Mouse (Mus musculus): Measurements from ENCODE around the gene Cyyr1. TPM values are rescaled to one million over a fixed set of nuclear protein-coding genes. Genes with fewer than 3 reads are reported as not detected.

Gene Cyyr1
- polyA plus RNA-seq, 1 experiment from 2014 or later: 4.9 TPM

GRCm38 (mm10) chr16:85527743-85528620, 25.2 kb downstream of the Cyyr1 start:
- no peaks in the 10 kb centered on the region for H3K36me3 ChIP-seq
- peak; percentile 41 for DNase-seq (ENCODE audit: low spot score)
- H3K4me3 ChIP-seq: no peak overlapping the region
- H3K4me1 ChIP-seq: no peaks in the 10 kb centered on the region
- H3K9me3 ChIP-seq (replicated peaks): no peaks in the 10 kb centered on the region
- 57% methylated on average over 12 of the region's 12 CpGs for WGBS
- H3K27me3 ChIP-seq (ENCODE audit: low read depth, poor library complexity, severe bottlenecking): no peaks in the 10 kb centered on the region
- H3K27ac ChIP-seq (replicated peaks): no peak overlapping the region

- 88% methylated on average over 8 of the region's 8 CpGs for WGBS
- H3K27me3 ChIP-seq (ENCODE audit: low read depth, poor library complexity, severe bottlenecking): no peaks in the 10 kb centered on the region
- 0 out of 2 replicates have a peak overlapping the region, but pooled peaks have one; percentile 6 for H3K27ac ChIP-seq (replicated peaks)
- DNase-seq (ENCODE audit: low spot score): no peak
- H3K9me3 ChIP-seq (replicated peaks): no peaks in the 10 kb centered on the region
- no peaks in the 10 kb centered on the region for H3K4me1 ChIP-seq
- no peaks in the 10 kb centered on the region for H3K36me3 ChIP-seq
- no peak overlapping the region for H3K4me3 ChIP-seq
Measured at GRCm38 (mm10) chr16:85524589-85524988, 28.6 kb downstream of the Cyyr1 start.

- Histone ChIP-seq H3K4me1 (peaks cover 5% of the 10 kb centered on the region; the same call in 1 of the 2 replicates), H3K27ac (replicated peaks) (no peak overlapping the region), H3K36me3 (no peaks in the 10 kb centered on the region), H3K9me3 (replicated peaks) (no peaks in the 10 kb centered on the region), H3K4me3 (no peak overlapping the region), H3K27me3 (ENCODE audit: low read depth, poor library complexity, severe bottlenecking) (no peaks in the 10 kb centered on the region)
- 94% methylated on average over 6 of the region's 6 CpGs for WGBS
- DNase-seq (ENCODE audit: low spot score): no peak
Measured at GRCm38 (mm10) chr16:85507264-85507663, 45.9 kb downstream of the Cyyr1 start.

GRCm38 (mm10) chr16:85505108-85505507, 48.1 kb downstream of the Cyyr1 start:
- WGBS: 42% methylated on average over 3 of the region's 3 CpGs
- H3K27me3 ChIP-seq (ENCODE audit: low read depth, poor library complexity, severe bottlenecking): no peaks in the 10 kb centered on the region
- DNase-seq (ENCODE audit: low spot score): no peak
- H3K36me3 ChIP-seq: no peaks in the 10 kb centered on the region
- H3K27ac ChIP-seq (replicated peaks): no peak overlapping the region
- H3K4me1 ChIP-seq: peaks cover 5% of the 10 kb centered on the region; the same call in 1 of the 2 replicates
- H3K4me3 ChIP-seq: no peak overlapping the region
- no peaks in the 10 kb centered on the region for H3K9me3 ChIP-seq (replicated peaks)

- H3K4me1 ChIP-seq: peaks cover 5% of the 10 kb centered on the region; the same call in 1 of the 2 replicates
- no peak for DNase-seq (ENCODE audit: low spot score)
- WGBS: 81% methylated on average over 5 of the region's 5 CpGs
- H3K27ac ChIP-seq (replicated peaks): no peak overlapping the region
- H3K9me3 ChIP-seq (replicated peaks): no peaks in the 10 kb centered on the region
- no peak overlapping the region for H3K4me3 ChIP-seq
- no peaks in the 10 kb centered on the region for H3K27me3 ChIP-seq (ENCODE audit: low read depth, poor library complexity, severe bottlenecking)
- H3K36me3 ChIP-seq: no peaks in the 10 kb centered on the region
Measured at GRCm38 (mm10) chr16:85503416-85503815, 49.8 kb downstream of the Cyyr1 start.

GRCm38 (mm10) chr16:85495837-85496236, 57.4 kb downstream of the Cyyr1 start:
- Histone ChIP-seq H3K27ac (replicated peaks) (no peak overlapping the region), H3K9me3 (replicated peaks) (no peaks in the 10 kb centered on the region), H3K27me3 (ENCODE audit: low read depth, poor library complexity, severe bottlenecking) (no peaks in the 10 kb centered on the region), H3K4me3 (no peak overlapping the region), H3K4me1 (no peaks in the 10 kb centered on the region), H3K36me3 (no peaks in the 10 kb centered on the region)
- no peak for DNase-seq (ENCODE audit: low spot score)
- WGBS: 88% methylated on average over 2 of the region's 2 CpGs

- 85% methylated on average over 5 of the region's 5 CpGs for WGBS
- no peaks in the 10 kb centered on the region for H3K36me3 ChIP-seq
- DNase-seq (ENCODE audit: low spot score): no peak
- H3K4me1 ChIP-seq: no peaks in the 10 kb centered on the region
- H3K9me3 ChIP-seq (replicated peaks): no peaks in the 10 kb centered on the region
- H3K27me3 ChIP-seq (ENCODE audit: low read depth, poor library complexity, severe bottlenecking): no peaks in the 10 kb centered on the region
- no peak overlapping the region for H3K4me3 ChIP-seq
- H3K27ac ChIP-seq (replicated peaks): no peak overlapping the region
Measured at GRCm38 (mm10) chr16:85488105-85488607, 65.0 kb downstream of the Cyyr1 start.

GRCm38 (mm10) chr16:85487266-85487665, 65.9 kb downstream of the Cyyr1 start:
- DNase-seq (ENCODE audit: low spot score): no peak
- H3K27ac ChIP-seq (replicated peaks): no peak overlapping the region
- 94% methylated on average over 7 of the region's 7 CpGs for WGBS
- H3K36me3 ChIP-seq: no peaks in the 10 kb centered on the region
- no peaks in the 10 kb centered on the region for H3K4me1 ChIP-seq
- H3K4me3 ChIP-seq: no peak overlapping the region
- H3K9me3 ChIP-seq (replicated peaks): no peaks in the 10 kb centered on the region
- H3K27me3 ChIP-seq (ENCODE audit: low read depth, poor library complexity, severe bottlenecking): no peaks in the 10 kb centered on the region

GRCm38 (mm10) chr16:85484557-85484956, 68.6 kb downstream of the Cyyr1 start:
- DNase-seq (ENCODE audit: low spot score): no peak
- H3K4me3 ChIP-seq: no peak overlapping the region
- H3K27ac ChIP-seq (replicated peaks): no peak overlapping the region
- H3K27me3 ChIP-seq (ENCODE audit: low read depth, poor library complexity, severe bottlenecking): no peaks in the 10 kb centered on the region
- no peaks in the 10 kb centered on the region for H3K36me3 ChIP-seq
- H3K4me1 ChIP-seq: no peaks in the 10 kb centered on the region
- 89% methylated on average over 4 of the region's 4 CpGs for WGBS
- H3K9me3 ChIP-seq (replicated peaks): no peaks in the 10 kb centered on the region

GRCm38 (mm10) chr16:85474552-85475071, 78.6 kb downstream of the Cyyr1 start:
- no peak for DNase-seq (ENCODE audit: low spot score)
- no peaks in the 10 kb centered on the region for H3K4me1 ChIP-seq
- 72% methylated on average over 5 of the region's 5 CpGs for WGBS
- no peaks in the 10 kb centered on the region for H3K9me3 ChIP-seq (replicated peaks)
- no peaks in the 10 kb centered on the region for H3K36me3 ChIP-seq
- H3K4me3 ChIP-seq: no peak overlapping the region
- 0 out of 2 replicates have a peak overlapping the region, but pooled peaks have one; percentile 38 for H3K27ac ChIP-seq (replicated peaks)
- no peaks in the 10 kb centered on the region for H3K27me3 ChIP-seq (ENCODE audit: low read depth, poor library complexity, severe bottlenecking)

GRCm38 (mm10) chr16:85470057-85470456, 83.1 kb downstream of the Cyyr1 start:
- Histone ChIP-seq H3K4me1 (no peaks in the 10 kb centered on the region), H3K9me3 (replicated peaks) (no peaks in the 10 kb centered on the region), H3K4me3 (no peak overlapping the region), H3K27me3 (ENCODE audit: low read depth, poor library complexity, severe bottlenecking) (no peaks in the 10 kb centered on the region), H3K36me3 (no peaks in the 10 kb centered on the region), H3K27ac (replicated peaks) (no peak overlapping the region)
- DNase-seq (ENCODE audit: low spot score): no peak
- WGBS: 92% methylated on average over 4 of the region's 4 CpGs

GRCm38 (mm10) chr16:85455043-85455442, 98.2 kb downstream of the Cyyr1 start:
- no peaks in the 10 kb centered on the region for H3K36me3 ChIP-seq
- 87% methylated on average over 1 of the region's 1 CpGs for whole genome bisulfite sequencing

GRCm38 (mm10) chr16:85446306-85446705, 106.9 kb downstream of the Cyyr1 start:
- Histone ChIP-seq H3K36me3 (no peaks in the 10 kb centered on the region), H3K27ac (replicated peaks) (no peak overlapping the region), H3K4me1 (no peaks in the 10 kb centered on the region), H3K27me3 (ENCODE audit: low read depth, poor library complexity, severe bottlenecking) (no peaks in the 10 kb centered on the region), H3K9me3 (replicated peaks) (no peaks in the 10 kb centered on the region), H3K4me3 (no peak overlapping the region)
- no peak for DNase-seq (ENCODE audit: low spot score)
- 78% methylated on average over 1 of the region's 1 CpGs for WGBS

More at GRCm38 (mm10) chr16:85455043-85455442, 98.2 kb downstream of the Cyyr1 start:
- H3K9me3 ChIP-seq (replicated peaks): no peaks in the 10 kb centered on the region
- DNase-seq (ENCODE audit: low spot score): no peak
- no peak overlapping the region for H3K27ac ChIP-seq (replicated peaks)
- H3K4me1 ChIP-seq: no peaks in the 10 kb centered on the region
- H3K27me3 ChIP-seq (ENCODE audit: low read depth, poor library complexity, severe bottlenecking): no peaks in the 10 kb centered on the region
- H3K4me3 ChIP-seq: no peak overlapping the region

All from midbrain, embryonic 10.5 days (tissue).